Mouse (Mus musculus) liver, embryonic 14.5 days (tissue): ENCODE results near the gene Alg12.

Source experiments
- CTCF ChIP-seq: IDR thresholded peaks from 2 replicates; pipeline ENCODE4 v1.5.1; 2016; ENCODE audit warnings: antibody characterized with exemption, low read depth, control low read depth
- EP300 ChIP-seq: IDR thresholded peaks from 2 replicates; pipeline ENCODE4 v1.6.1; 2016; ENCODE audit warnings: antibody characterized with exemption, low read depth

DNA sequence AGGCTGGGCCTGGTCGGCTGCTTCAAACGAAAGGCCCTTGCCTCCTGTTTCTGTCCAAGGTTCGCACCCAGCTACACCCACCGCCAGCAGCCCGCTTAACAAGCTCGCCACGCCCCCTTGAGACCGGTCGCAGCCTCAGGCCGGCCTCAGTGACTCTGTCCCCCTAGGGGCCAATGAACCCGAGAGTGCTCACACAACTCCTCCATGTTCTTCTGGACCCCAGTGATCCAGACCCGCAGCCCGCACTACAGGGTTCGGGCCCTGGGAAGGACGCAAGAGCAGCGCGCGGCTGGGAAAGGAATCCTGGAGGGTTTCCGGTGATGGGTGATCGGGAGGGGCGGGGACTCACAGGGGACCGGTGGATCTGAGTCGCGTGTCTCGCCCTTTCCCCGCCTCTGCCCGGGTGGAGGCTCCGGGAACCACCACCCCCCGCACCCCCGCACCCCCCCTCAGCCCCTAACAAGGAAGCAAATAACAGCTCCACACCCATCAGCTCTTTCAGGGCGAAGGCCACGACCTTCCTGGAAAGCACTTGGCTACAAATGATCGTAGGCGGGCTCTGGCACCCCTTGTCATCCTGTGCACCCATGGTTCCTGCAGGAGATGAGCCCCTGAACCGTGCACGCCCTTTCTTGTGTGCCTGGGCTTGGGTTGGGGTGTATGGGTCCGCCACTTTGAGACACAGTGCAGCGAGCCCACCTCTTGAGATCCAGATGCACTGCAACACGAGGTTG, 18.2 kb upstream of the Alg12 start:
- TF ChIP-seq CTCF (peak; percentile 26; the same call in 1 of the 2 replicates), EP300 (no peak)
